Mouse (Mus musculus) neural tube, embryonic 11.5 days (tissue): ENCODE measurements at regions not wholly inside any gene's neighbourhood (a gene's known extent, or its start where the extent isn't known, plus 50 kb on each side); places are given as distances from the start of the nearest gene placed in this dataset.
"Not testable (repeated sequence)": the region's sequence is repeated elsewhere in the genome, so short reads cannot be mapped to it uniquely, and the experiment has no call there.

Experiments
- ATAC-seq: fragments of 200-750 bp; cut with Nextera tagmentation; 2 replicates; pipeline ENCODE4 v1.8.0; 2017; ENCODE audit warnings: moderate number of reproducible peaks, mild to moderate bottlenecking, moderate TSS enrichment, moderate library complexity; ENCODE audit not compliant: insufficient read depth, low FRiP score, low TSS enrichment
- DNase-seq: peaks from one replicate; pipeline ENCODE4 v3.0.0-alpha.2; 2015; ENCODE audit warnings: low spot score
- H3K27ac ChIP-seq: fragments of 300-500 bp; sonication (generic); 2 replicates; pipeline ENCODE4 v1.5.1; 2014; ENCODE audit warnings: low read depth, mild to moderate bottlenecking, low read length
- H3K27me3 ChIP-seq: fragments of 300-500 bp; sonication (generic); 2 replicates; pipeline ENCODE4 v1.6.1; 2014; ENCODE audit warnings: mild to moderate bottlenecking, low read length, mixed read lengths; ENCODE audit not compliant: control insufficient read depth, insufficient read depth
- H3K36me3 ChIP-seq: fragments of 300-500 bp; sonication (generic); 2 replicates; pipeline ENCODE4 v1.6.1; 2014; ENCODE audit warnings: mild to moderate bottlenecking, low read length, moderate library complexity, mixed read lengths; ENCODE audit not compliant: control insufficient read depth, insufficient read depth
- H3K4me1 ChIP-seq: fragments of 300-500 bp; sonication (generic); 2 replicates; pipeline ENCODE4 v1.6.1; 2014; ENCODE audit warnings: low read length, mixed read lengths; ENCODE audit not compliant: control insufficient read depth, insufficient read depth
- H3K4me2 ChIP-seq: fragments of 300-500 bp; sonication (generic); 2 replicates; pipeline ENCODE4 v1.6.1; 2014; ENCODE audit warnings: low read depth, mild to moderate bottlenecking, moderate library complexity
- H3K4me3 ChIP-seq: fragments of 300-500 bp; sonication (generic); 2 replicates; pipeline ENCODE4 v1.5.1; 2014; ENCODE audit warnings: low read depth, low read length
- H3K9ac ChIP-seq: fragments of 300-500 bp; sonication (generic); 2 replicates; pipeline ENCODE4 v1.6.1; 2014; ENCODE audit warnings: mild to moderate bottlenecking, low read length
- H3K9me3 ChIP-seq: fragments of 300-500 bp; sonication (generic); 2 replicates; pipeline ENCODE4 v1.6.1; 2016; ENCODE audit warnings: low read length; ENCODE audit not compliant: control insufficient read depth
- WGBS: fragments of 180-500 bp; shearing (Covaris S2); extraction: QIAGEN DNeasy Blood & Tissue Kit; methylation state at CpG from one replicate; pipeline ENCODE4 v1.1.7; 2014; 5-methylcytosine and 5-hydroxymethylcytosine counted together

DNA sequence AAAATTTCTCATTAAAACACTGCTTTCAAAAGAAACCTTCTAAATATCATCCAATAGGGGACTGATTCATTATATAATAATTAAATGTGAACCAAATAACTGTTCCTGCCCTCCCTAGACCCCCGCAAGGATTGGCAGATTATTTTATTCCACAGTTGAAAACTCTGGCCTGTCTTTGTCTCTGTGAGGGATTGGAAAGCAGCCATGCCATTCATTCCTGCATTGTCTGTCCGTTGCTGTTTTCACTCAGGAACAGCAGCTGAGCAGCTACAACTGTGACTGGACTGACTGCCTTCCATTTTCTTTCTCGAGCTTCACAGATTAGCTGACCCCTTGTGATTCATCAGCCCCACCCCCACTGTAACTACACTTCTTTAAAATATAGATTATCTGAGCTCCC lies 807.6 kb upstream of the Olfr1507 start:
- no CpG with 5 or more reads among the region's 3 CpGs for WGBS
- not testable (repeated sequence) for ATAC-seq

DNA sequence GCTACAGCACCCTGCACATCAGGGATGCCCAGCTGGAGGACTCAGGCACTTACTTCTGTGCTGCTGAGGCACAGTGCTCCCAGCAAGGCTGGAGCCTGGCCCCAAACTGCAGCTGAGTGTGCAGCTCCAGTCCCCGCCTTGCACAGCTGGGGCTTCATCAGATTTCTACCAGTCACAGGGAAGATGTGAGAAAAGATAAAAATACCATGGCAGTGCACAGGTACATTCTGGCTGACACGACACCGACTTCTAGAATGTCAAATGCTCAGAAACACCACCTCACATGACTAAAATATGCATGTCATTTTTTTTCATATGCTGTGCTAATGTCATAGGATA lies 806.9 kb upstream of the Olfr1507 start:
- not testable (repeated sequence) for H3K4me1 ChIP-seq, H3K27me3 ChIP-seq, ATAC-seq, H3K9ac ChIP-seq, DNase-seq, H3K4me3 ChIP-seq, H3K36me3 ChIP-seq, H3K4me2 ChIP-seq, H3K9me3 ChIP-seq, H3K27ac ChIP-seq
- no CpG with 5 or more reads among the region's 3 CpGs for WGBS

More for the DNA sequence above, 807.6 kb upstream of the Olfr1507 start:
- H3K36me3 ChIP-seq, DNase-seq, H3K27me3 ChIP-seq, H3K9me3 ChIP-seq, H3K4me2 ChIP-seq, H3K4me1 ChIP-seq, H3K27ac ChIP-seq, H3K9ac ChIP-seq, H3K4me3 ChIP-seq: not testable (repeated sequence)

DNA sequence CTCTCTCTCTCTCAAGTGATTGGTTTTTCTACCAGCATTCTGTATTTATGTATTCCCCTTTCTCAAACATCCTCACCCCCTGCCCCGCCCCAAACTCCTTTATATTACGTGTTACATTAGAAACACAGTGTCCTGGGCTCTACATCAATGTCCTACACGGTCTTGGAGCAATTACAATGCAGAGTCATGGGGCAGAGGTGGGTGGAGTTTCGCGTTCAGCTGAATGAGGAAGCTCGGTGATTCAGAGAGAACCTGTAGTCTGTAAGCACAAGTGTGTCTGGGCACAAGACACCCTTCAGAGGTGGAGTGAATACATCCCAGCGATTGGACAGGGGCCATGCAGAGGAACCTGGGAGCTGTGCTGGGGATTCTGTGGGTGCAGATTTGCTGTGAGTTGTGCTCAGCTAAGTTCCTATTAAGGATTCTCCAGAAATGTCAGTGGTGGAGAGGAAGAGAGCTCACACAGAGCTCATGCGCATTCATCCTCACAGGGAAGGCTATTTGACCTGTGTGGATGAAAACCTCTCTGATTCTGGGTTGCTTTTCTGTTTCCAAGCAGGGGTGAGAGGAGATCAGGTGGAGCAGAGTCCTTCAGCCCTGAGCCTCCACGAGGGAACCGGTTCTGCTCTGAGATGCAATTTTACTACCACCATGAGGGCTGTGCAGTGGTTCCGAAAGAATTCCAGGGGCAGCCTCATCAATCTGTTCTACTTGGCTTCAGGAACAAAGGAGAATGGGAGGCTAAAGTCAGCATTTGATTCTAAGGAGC lies 806.4 kb upstream of the Olfr1507 start:
- not testable (repeated sequence) for H3K4me3 ChIP-seq, ATAC-seq

DNA sequence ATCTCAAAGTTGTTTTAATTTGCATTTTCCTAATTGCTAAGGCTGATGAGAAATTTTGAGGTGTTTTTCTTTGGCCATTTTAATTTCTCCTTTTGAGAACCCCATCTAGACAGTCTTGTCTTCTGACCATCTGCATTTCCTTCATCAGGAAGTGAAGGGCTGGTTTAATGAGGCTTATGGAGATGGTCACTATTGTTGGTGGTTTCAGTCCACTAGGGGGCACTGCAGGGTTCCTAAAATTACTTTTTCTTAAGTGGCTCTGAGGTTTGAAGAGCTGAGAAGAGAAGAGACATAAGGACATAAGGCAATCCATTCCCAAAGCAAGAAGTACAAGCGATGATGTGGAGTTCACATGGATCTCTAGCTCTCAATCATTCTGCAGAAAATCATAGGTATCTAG lies 805.6 kb upstream of the Olfr1507 start:
- not testable (repeated sequence) for H3K4me2 ChIP-seq, H3K9ac ChIP-seq, DNase-seq, H3K4me3 ChIP-seq, H3K27me3 ChIP-seq, H3K27ac ChIP-seq, H3K9me3 ChIP-seq, ATAC-seq, H3K36me3 ChIP-seq, H3K4me1 ChIP-seq
- WGBS, result 75% methylated on average over 1 of the region's 1 CpGs

More for the DNA sequence above, 806.4 kb upstream of the Olfr1507 start:
- H3K9ac ChIP-seq, H3K4me1 ChIP-seq, DNase-seq, H3K36me3 ChIP-seq, H3K27me3 ChIP-seq, H3K4me2 ChIP-seq, H3K9me3 ChIP-seq, H3K27ac ChIP-seq: not testable (repeated sequence)
- no CpG with 5 or more reads among the region's 11 CpGs for WGBS

DNA sequence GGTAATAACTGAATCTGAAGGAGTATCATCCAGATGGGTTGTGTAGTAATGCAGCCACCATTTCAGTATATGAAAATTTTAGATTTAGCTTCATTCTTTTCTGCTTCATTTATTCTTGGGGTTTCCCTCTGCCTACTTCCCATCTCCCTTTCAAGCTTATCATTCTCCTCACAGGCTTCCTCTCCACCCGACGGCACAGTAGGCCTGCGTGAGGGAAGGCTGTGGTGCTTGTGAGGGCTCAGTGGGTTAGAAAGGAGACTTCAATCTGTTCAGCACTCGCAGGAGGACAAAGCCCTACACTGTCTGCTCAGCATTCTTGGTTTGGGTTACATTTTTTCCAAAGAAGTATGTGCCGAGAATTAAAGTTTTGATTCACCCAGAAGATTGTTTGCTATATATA lies 804.2 kb upstream of the Olfr1507 start:
- no CpG with 5 or more reads among the region's 5 CpGs for WGBS
- H3K27ac ChIP-seq, ATAC-seq: not testable (repeated sequence)

DNA sequence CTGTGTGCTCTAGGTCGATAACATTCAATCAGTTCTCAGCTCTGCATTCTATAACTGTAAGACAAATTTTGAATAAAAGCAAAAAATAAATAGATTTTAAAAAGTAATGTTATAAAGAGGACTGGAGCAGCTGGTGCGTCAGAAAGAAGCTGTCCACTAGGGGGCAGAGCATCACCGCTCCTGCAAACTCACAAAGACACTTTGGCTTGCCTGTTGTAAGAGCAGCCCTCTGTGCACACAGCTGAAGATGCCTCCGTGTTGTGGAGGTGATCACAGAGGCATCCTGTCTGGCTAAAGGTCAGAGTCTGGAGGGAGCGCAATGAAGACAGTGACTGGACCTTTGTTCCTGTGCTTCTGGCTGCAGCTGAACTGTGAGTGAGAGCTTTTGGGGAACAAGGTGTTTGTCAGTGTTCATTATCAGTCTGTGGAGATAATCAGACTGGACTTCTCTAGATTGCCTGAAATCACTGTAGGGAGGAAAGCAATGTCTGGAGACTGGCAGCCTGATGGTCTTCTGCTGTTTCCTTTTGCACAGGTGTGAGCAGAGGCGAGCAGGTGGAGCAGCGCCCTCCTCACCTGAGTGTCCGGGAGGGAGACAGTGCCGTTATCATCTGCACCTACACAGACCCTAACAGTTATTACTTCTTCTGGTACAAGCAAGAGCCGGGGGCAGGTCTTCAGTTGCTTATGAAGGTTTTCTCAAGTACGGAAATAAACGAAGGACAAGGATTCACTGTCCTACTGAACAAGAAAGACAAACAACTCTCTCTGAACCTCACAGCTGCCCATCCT lies 788.0 kb upstream of the Olfr1507 start:
- H3K9me3 ChIP-seq, H3K4me2 ChIP-seq, DNase-seq, H3K27me3 ChIP-seq, H3K27ac ChIP-seq, H3K36me3 ChIP-seq, H3K4me3 ChIP-seq, H3K4me1 ChIP-seq, H3K9ac ChIP-seq: not testable (repeated sequence)
- peak; percentile 20; the same call in 1 of the 2 replicates for ATAC-seq
- WGBS, result no CpG with 5 or more reads among the region's 12 CpGs

More for the DNA sequence above, 804.2 kb upstream of the Olfr1507 start:
- not testable (repeated sequence) for DNase-seq, H3K27me3 ChIP-seq, H3K9ac ChIP-seq, H3K4me2 ChIP-seq, H3K4me1 ChIP-seq, H3K4me3 ChIP-seq, H3K9me3 ChIP-seq, H3K36me3 ChIP-seq

DNA sequence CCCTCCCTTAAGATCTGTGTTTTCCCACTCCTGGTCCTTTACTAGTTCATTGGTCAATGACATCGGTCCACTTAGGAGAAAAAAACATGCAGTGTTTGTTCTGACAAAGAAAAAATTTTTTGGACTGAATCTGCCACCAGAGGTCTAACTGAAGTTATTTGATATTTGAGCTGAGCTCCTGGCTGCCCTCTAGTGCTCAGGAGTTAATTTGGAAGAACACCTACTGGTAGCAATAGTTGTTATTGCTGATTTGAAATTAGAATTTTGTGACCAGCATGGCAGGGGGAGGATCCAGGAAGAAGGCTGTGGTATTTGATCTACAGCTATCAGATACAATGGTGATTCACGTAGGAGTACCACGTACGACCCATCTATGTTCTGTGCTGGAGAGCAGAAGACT lies 777.7 kb upstream of the Olfr1507 start:
- not testable (repeated sequence) for ATAC-seq
- WGBS, result 84% methylated on average over 3 of the region's 4 CpGs

DNA sequence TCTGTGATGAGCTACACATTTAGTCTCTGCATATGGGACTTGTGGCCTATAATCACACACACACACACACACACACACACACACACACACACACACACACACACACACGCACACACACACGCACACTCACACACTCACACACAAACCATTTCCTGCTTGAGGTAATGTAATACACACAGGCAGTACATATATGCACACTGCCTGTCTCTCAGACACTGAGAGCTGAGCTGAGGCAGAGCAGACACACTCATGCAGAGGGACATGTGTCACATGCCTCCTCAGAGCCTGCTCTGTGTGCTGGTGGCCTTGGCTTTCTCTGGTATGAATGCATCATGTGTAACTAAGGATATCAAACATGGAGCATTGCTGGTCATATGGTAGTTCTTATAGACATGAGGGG lies 772.1 kb upstream of the Olfr1507 start:
- H3K9me3 ChIP-seq, H3K4me3 ChIP-seq, H3K27me3 ChIP-seq, H3K4me1 ChIP-seq, H3K4me2 ChIP-seq, H3K9ac ChIP-seq, DNase-seq, H3K36me3 ChIP-seq, H3K27ac ChIP-seq, ATAC-seq: not testable (repeated sequence)
- WGBS, result no CpG with 5 or more reads among the region's 2 CpGs

More for the DNA sequence above, 777.7 kb upstream of the Olfr1507 start:
- H3K36me3 ChIP-seq, H3K27ac ChIP-seq, H3K4me1 ChIP-seq, H3K9me3 ChIP-seq, H3K9ac ChIP-seq, H3K27me3 ChIP-seq, DNase-seq, H3K4me2 ChIP-seq, H3K4me3 ChIP-seq: not testable (repeated sequence)

DNA sequence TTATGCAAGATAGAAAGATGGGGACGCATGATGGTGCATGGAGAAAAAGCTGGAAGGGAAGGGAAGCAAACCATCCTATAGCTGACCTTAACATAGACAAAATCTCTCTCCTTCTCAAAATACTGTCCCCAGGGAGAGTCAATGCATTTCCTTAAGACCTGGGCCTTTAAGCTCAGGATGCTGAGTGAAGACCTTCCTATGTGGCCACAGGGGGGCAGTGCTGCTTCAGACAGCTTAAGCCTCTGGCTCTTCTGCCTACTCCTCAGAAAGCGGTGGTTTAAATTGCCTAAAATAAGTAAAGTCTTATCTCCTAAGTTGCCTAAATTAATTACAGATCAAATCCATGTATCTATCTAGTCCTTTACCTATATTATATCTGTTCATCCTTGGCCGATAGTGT lies 760.4 kb upstream of the Olfr1507 start:
- WGBS, result no CpG with 5 or more reads among the region's 3 CpGs
- not testable (repeated sequence) for H3K27ac ChIP-seq, H3K4me3 ChIP-seq, H3K4me1 ChIP-seq, ATAC-seq, DNase-seq, H3K27me3 ChIP-seq, H3K4me2 ChIP-seq, H3K9ac ChIP-seq, H3K9me3 ChIP-seq, H3K36me3 ChIP-seq
